Mouse (Mus musculus): ENCODE results near the gene Gm20388. TPM values are rescaled to one million over a fixed set of nuclear protein-coding genes. Genes with fewer than 3 reads are reported as not detected.
"Not testable (repeated sequence)": the region's sequence is repeated elsewhere in the genome, so short reads cannot be mapped to it uniquely, and the experiment has no call there.

The Gm20388 gene
- polyA plus RNA-seq, 1 experiment from 2014 or later = not detected

DNA sequence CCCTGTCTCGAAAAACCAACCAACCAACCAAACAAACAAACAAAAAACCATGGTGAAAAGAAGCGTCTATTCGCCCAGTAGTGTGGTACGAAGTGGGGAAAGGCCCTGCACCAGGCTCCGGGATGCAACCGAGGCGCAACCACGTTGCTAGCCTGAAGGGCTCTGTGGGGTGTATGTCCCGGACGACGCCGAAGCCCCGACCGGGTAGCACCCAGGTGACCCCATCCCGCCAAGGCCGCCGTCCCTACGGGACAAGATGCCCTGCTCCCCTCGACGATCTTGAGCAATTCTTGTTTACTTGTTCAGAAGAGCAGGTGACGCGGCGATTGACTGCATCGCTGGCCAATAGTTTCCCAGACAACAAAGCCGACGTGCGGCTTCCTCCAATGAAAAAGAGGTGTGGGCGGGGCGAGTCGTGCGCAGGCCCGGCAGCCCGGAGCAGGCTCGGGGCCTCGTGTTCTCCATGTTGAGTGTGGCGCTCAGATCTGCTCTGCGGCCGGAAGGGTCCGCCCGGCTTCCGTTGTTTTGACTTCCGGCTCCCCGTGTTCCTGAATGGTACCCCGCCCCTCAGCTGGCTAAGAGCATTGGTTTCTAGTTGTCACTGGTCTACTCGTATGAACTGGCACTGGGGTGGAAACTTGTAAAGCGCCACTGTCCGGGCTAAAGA, 1674.7 kb downstream of the Gm20388 start:
- Histone ChIP-seq H3K27me3 (ENCODE audit: control insufficient read depth, insufficient read depth, low read length) (no peaks in the 10 kb centered on the region), H3K9ac (ENCODE audit: low read depth, low read length) (peak overlapping the region; percentile 56), H3K36me3 (ENCODE audit: control insufficient read depth, insufficient read depth, low read length) (no peaks in the 10 kb centered on the region), H3K4me2 (replicated peaks; ENCODE audit: low read depth, low read length) (peak overlapping the region; percentile 56), H3K4me3 (ENCODE audit: low read length) (peak overlapping the region; percentile 54), H3K4me1 (ENCODE audit: control insufficient read depth, insufficient read depth, low read length) (peaks cover 6% of the 10 kb centered on the region; the same call in 1 of the 2 replicates), H3K27ac (ENCODE audit: low read depth, low read length) (no peak overlapping the region), H3K9me3 (ENCODE audit: control insufficient read depth, low read length) (no peaks in the 10 kb centered on the region)
- peak; percentile 94 for ATAC-seq (ENCODE audit: low FRiP score, low TSS enrichment)
- WGBS = under 1% methylated on average over 47 of the region's 47 CpGs

DNA sequence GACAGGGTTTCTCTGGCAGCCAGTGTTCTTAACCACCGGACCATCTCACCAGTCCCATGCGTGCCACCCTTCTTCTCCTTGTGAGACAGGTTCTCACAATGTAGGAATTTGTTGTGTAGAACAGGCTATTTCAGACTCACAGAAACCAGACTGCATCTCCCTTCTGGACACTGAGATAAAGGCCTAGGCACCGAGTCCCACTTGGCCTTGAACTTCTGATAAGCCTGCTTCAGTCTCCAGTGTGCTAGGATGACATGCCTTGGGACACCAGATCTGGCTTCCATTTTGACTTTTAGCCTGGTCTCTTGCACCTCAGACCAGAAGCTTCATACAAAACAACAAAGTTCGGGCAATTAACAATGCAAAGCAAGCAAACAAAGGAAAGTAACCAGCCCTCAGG, 1678.1 kb downstream of the Gm20388 start:
- Histone ChIP-seq H3K4me2 (replicated peaks; ENCODE audit: low read depth, low read length) (no peak overlapping the region), H3K4me3 (ENCODE audit: low read length) (no peak overlapping the region), H3K27me3 (ENCODE audit: control insufficient read depth, insufficient read depth, low read length) (no peaks in the 10 kb centered on the region), H3K9ac (ENCODE audit: low read depth, low read length) (no peak overlapping the region), H3K27ac (ENCODE audit: low read depth, low read length) (no peak overlapping the region), H3K9me3 (ENCODE audit: control insufficient read depth, low read length) (no peaks in the 10 kb centered on the region), H3K4me1 (ENCODE audit: control insufficient read depth, insufficient read depth, low read length) (peaks cover 13% of the 10 kb centered on the region), H3K36me3 (ENCODE audit: control insufficient read depth, insufficient read depth, low read length) (peaks cover 5% of the 10 kb centered on the region; the same call in 1 of the 2 replicates)
- 90% methylated on average over 4 of the region's 4 CpGs for WGBS
- ATAC-seq (ENCODE audit: low FRiP score, low TSS enrichment) = no peak

DNA sequence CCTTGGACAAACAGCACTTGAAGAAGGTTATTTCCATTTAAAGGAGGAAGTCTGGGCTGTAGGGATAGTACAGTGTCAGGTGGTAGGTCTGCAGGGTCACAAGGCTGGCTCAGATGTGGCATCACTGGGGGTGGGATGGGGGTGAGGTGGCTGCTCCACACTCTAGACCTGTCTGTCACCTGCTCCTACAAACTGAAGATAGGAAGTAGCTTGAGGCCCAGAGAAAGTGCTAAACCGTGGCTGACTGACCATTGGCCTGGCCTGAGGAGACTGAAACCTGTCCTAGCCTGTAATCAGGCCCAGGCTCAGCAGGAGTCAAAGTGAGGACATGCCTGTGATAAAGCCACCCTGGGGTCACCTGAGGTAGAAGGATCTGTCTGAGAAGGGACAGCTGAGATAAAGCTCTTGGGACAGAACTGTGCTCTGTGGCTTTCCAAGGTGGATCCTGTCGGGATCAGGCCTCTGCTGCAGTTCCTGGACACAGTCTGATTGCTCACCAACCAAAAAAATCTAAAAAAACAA, 1678.6 kb downstream of the Gm20388 start:
- Histone ChIP-seq H3K9ac (ENCODE audit: low read depth, low read length) (no peak overlapping the region), H3K27ac (ENCODE audit: low read depth, low read length) (no peak overlapping the region), H3K36me3 (ENCODE audit: control insufficient read depth, insufficient read depth, low read length) (peaks cover 10% of the 10 kb centered on the region), H3K4me1 (ENCODE audit: control insufficient read depth, insufficient read depth, low read length) (peaks cover 13% of the 10 kb centered on the region), H3K4me3 (ENCODE audit: low read length) (no peak overlapping the region), H3K9me3 (ENCODE audit: control insufficient read depth, low read length) (no peaks in the 10 kb centered on the region), H3K27me3 (ENCODE audit: control insufficient read depth, insufficient read depth, low read length) (no peaks in the 10 kb centered on the region), H3K4me2 (replicated peaks; ENCODE audit: low read depth, low read length) (peak overlapping the region; percentile 93)
- 46% methylated on average over 2 of the region's 2 CpGs for WGBS
- ATAC-seq (ENCODE audit: low FRiP score, low TSS enrichment) = no peak

DNA sequence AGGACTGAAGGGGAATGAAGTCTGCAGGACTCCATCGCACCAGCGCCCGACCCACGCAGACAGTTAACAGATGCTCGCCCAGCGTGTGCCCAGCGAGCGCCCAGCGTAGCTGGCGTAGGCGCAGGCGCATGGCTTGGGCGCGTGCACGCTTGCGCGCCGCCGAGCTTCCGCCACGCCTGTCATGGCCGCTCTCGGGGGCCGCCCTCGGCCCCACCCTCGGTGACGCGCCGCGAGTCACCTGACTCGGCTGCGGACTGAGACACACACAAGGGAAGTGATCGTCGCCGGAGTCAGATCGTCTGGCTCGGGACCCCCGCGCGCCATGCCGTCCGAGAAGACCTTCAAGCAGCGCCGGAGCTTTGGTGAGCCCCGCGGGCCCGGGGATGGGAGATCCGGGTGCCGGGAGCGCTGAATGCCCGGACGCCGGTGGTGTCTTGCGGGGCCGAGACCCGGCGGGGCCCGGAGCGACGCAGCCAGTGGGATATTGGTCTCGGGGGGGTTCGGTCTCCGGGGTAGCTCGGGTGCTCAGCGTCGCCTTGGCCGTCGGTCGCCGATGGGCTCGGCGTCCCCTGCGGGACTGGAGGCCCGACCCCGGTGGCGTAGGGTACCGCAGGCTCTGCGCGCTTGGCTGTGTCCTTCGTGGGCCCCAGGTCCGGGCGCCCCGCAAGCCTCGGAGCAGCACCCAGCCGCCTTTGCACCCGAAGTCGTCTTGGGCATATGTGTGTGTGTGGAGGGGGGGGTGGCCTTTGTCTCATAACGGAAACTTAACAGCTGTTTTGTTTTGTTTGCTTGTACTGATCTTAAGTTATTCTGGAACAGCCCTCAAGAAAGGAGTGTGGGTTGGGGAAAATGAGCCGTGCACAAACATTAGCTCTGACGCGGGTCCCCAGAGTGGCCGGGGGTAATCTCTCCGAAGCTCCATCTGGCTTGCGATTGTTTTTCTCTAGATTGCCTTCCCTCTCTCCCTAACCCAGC, 1679.8 kb downstream of the Gm20388 start, which contains the start of gene Map1lc3b:
Gene Map1lc3b (plus strand): TSS at position 159 of the 975 bp plus-strand sequence.
- Histone ChIP-seq H3K27me3 (ENCODE audit: control insufficient read depth, insufficient read depth, low read length) (no peaks in the 10 kb centered on the region), H3K9ac (ENCODE audit: low read depth, low read length) (peak within 1 kb of the TSS; percentile 62), H3K4me2 (replicated peaks; ENCODE audit: low read depth, low read length) (peak within 1 kb of the TSS; percentile 93), H3K27ac (ENCODE audit: low read depth, low read length) (no peak within 1 kb of the TSS), H3K4me3 (ENCODE audit: low read length) (peak within 1 kb of the TSS; percentile 73), H3K36me3 (ENCODE audit: control insufficient read depth, insufficient read depth, low read length) (peaks cover 15% of the 10 kb centered on the region), H3K4me1 (ENCODE audit: control insufficient read depth, insufficient read depth, low read length) (peaks cover 13% of the 10 kb centered on the region), H3K9me3 (ENCODE audit: control insufficient read depth, low read length) (no peaks in the 10 kb centered on the region)
- ATAC-seq (ENCODE audit: low FRiP score, low TSS enrichment) = peak; percentile 87
- WGBS = under 1% methylated on average over 94 of the region's 94 CpGs

DNA sequence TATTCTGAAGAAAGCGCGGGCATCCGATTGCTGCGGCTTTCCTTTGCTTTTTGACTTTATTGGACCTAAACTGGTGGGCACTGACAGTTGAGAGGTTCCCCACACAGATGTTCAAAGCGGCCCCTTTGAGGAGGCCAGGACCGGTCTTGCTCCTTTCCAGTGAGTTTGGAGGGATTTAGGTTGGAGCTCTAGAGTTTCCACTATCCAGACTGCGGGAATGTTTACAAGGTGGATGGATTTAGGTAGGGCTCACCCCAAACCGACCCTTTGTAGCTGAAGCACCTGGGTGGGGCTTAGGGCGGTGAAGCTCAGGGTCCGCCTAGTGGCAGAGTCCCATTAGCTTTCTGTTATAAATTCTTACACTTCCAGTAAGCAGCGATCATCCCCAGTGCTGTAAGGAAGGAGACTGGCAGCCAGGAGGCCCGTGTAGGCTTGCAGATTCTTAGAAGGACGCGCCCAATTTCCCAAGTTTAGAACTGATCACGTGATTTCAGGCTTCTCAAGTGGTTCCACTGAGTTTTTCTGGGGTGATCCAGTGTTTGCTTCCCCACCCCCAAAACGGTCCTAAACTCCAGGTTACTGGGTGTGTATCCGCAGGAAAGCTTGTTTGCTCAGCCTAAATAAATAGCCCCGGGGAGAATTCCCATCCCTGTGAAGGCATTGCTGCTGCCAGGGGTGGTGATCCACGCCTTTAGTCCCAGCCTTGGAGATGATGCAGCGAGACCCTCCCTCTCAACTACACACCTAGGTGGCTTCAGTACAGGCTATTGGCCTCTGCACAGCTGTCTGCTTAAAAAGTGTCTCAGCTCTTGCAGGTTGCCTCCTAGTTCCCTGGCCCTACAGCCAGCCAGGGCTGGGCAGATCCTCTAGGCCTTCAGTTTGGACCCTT, 1680.8 kb downstream of the Gm20388 start:
- 14% methylated on average over 20 of the region's 20 CpGs for WGBS
- Histone ChIP-seq H3K4me3 (ENCODE audit: low read length) (peak overlapping the region; percentile 73), H3K4me2 (replicated peaks; ENCODE audit: low read depth, low read length) (peak overlapping the region; percentile 93), H3K27me3 (ENCODE audit: control insufficient read depth, insufficient read depth, low read length) (no peaks in the 10 kb centered on the region), H3K27ac (ENCODE audit: low read depth, low read length) (no peak overlapping the region), H3K4me1 (ENCODE audit: control insufficient read depth, insufficient read depth, low read length) (peaks cover 13% of the 10 kb centered on the region), H3K9me3 (ENCODE audit: control insufficient read depth, low read length) (no peaks in the 10 kb centered on the region), H3K36me3 (ENCODE audit: control insufficient read depth, insufficient read depth, low read length) (peaks cover 23% of the 10 kb centered on the region), H3K9ac (ENCODE audit: low read depth, low read length) (peak overlapping the region; percentile 62)
- no peak for ATAC-seq (ENCODE audit: low FRiP score, low TSS enrichment)

DNA sequence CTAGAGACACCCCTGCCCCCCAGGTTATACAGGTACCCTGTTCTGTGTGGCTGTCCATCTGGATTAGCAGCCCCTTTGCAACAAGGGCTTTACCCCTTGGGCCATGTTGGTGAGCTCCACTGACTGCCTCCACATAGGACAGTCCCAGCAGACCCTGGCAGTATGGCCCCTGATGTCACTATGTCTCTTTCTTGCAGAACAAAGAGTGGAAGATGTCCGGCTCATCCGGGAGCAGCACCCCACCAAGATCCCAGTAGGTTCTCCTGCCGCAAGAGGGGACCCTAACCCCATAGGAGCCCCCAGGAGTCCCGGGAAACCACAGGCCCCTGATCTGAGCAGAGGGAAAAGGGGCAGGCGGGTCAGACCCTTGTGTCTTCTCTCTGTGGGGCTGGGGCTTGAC, 1682.7 kb downstream of the Gm20388 start:
- peaks cover 13% of the 10 kb centered on the region for H3K4me1 ChIP-seq (ENCODE audit: control insufficient read depth, insufficient read depth, low read length)
- no peak overlapping the region for H3K9ac ChIP-seq (ENCODE audit: low read depth, low read length)
- no peaks in the 10 kb centered on the region for H3K9me3 ChIP-seq (ENCODE audit: control insufficient read depth, low read length)
- H3K36me3 ChIP-seq (ENCODE audit: control insufficient read depth, insufficient read depth, low read length) = peaks cover 38% of the 10 kb centered on the region
- WGBS = 90% methylated on average over 5 of the region's 5 CpGs
- H3K27ac ChIP-seq (ENCODE audit: low read depth, low read length) = no peak overlapping the region
- no peak overlapping the region for H3K4me2 ChIP-seq (replicated peaks; ENCODE audit: low read depth, low read length)
- no peak overlapping the region for H3K4me3 ChIP-seq (ENCODE audit: low read length)
- no peak for ATAC-seq (ENCODE audit: low FRiP score, low TSS enrichment)
- no peaks in the 10 kb centered on the region for H3K27me3 ChIP-seq (ENCODE audit: control insufficient read depth, insufficient read depth, low read length)

DNA sequence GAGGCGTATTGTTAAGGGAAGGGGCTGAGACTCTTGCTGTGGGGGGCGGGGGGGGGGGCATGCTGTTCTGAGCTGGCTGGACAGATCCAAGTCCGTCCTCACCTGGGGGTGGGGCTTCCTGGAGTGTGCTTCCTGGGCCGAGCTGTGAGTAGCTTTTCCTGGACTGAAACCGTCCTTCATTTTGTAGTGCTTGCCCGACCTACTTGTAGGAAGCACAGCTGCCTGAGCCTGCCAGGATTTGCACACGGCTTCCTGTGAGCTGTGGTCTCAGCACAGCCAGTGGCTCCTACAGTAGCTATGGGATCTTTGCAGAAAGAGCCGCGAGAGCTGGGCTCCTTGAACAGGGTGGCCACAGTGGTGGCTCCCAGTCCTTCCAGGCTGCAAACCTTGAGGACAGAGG, 1683.3 kb downstream of the Gm20388 start:
- Histone ChIP-seq H3K4me3 (ENCODE audit: low read length) (no peak overlapping the region), H3K27ac (ENCODE audit: low read depth, low read length) (no peak overlapping the region), H3K27me3 (ENCODE audit: control insufficient read depth, insufficient read depth, low read length) (no peaks in the 10 kb centered on the region), H3K9ac (ENCODE audit: low read depth, low read length) (no peak overlapping the region), H3K9me3 (ENCODE audit: control insufficient read depth, low read length) (no peaks in the 10 kb centered on the region), H3K4me1 (ENCODE audit: control insufficient read depth, insufficient read depth, low read length) (peaks cover 13% of the 10 kb centered on the region), H3K36me3 (ENCODE audit: control insufficient read depth, insufficient read depth, low read length) (peaks cover 39% of the 10 kb centered on the region), H3K4me2 (replicated peaks; ENCODE audit: low read depth, low read length) (no peak overlapping the region)
- 84% methylated on average over 9 of the region's 9 CpGs for WGBS
- ATAC-seq (ENCODE audit: low FRiP score, low TSS enrichment) = no peak

DNA sequence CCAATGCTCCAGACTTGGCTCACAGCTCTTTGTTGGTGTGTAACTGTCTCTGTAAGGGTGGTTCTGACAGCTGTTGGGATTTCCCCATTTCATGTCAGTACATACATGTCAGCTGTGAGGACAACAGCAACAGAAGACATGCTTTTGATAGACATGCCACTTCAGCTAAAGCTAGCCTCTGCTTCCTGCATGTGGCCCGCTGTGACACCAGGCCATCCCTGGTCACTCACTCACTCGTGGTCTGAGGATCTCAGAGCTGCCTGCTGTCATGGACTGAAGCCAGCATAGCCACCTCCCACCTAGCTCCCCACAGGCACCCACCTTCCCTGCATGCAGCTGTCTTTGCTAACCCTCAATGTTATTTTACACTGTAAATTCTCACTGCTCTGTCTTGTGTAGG, 1686.9 kb downstream of the Gm20388 start:
- H3K27ac ChIP-seq (ENCODE audit: low read depth, low read length); H3K4me2 ChIP-seq (replicated peaks; ENCODE audit: low read depth, low read length); H3K4me1 ChIP-seq (ENCODE audit: control insufficient read depth, insufficient read depth, low read length); H3K9ac ChIP-seq (ENCODE audit: low read depth, low read length); H3K9me3 ChIP-seq (ENCODE audit: control insufficient read depth, low read length); ATAC-seq (ENCODE audit: low FRiP score, low TSS enrichment); H3K27me3 ChIP-seq (ENCODE audit: control insufficient read depth, insufficient read depth, low read length); H3K4me3 ChIP-seq (ENCODE audit: low read length): not testable (repeated sequence)
- peaks cover 70% of the 10 kb centered on the region for H3K36me3 ChIP-seq (ENCODE audit: control insufficient read depth, insufficient read depth, low read length)
- WGBS = 79% methylated on average over 2 of the region's 2 CpGs
